Mouse (Mus musculus): ENCODE data around the gene Pdzrn4. TPM values are rescaled to one million over a fixed set of nuclear protein-coding genes. Genes with fewer than 3 reads are reported as not detected.

Pdzrn4 gene
- polyA plus RNA-seq, 1 experiment = not detected

GRCm38 (mm10) chr15:92415323-92415722 is 18.6 kb downstream of the Pdzrn4 start:
- Histone ChIP-seq H3K4me1 (no peaks in the 10 kb centered on the region), H3K27me3 (replicated peaks) (no peaks in the 10 kb centered on the region), H3K4me3 (replicated peaks) (no peak overlapping the region), H3K36me3 (replicated peaks; ENCODE audit: low read length) (no peaks in the 10 kb centered on the region), H3K9me3 (peaks cover 12% of the 10 kb centered on the region; the same call in 1 of the 2 replicates)
- no peak for TF ChIP-seq GATA1 (IDR thresholded peaks at IDR 0.05; ENCODE audit: borderline replicate concordance, low read length)
- no peak for TF ChIP-seq FLI1 (IDR thresholded peaks at IDR 0.05; ENCODE audit: low read length)

- peaks cover 13% of the 10 kb centered on the region; the same call in 1 of the 2 replicates for H3K9me3 ChIP-seq
These were observed 19.5 kb downstream of the Pdzrn4 start for GRCm38 (mm10) chr15:92416141-92416540.

GRCm38 (mm10) chr15:92416658-92417057 is 20.0 kb downstream of the Pdzrn4 start:
- peaks cover 15% of the 10 kb centered on the region; the same call in 1 of the 2 replicates for H3K9me3 ChIP-seq
- H3K36me3 ChIP-seq (replicated peaks; ENCODE audit: low read length) = no peaks in the 10 kb centered on the region
- TF ChIP-seq GATA1 (IDR thresholded peaks at IDR 0.05; ENCODE audit: borderline replicate concordance, low read length) (no peak), FLI1 (IDR thresholded peaks at IDR 0.05; ENCODE audit: low read length) (no peak)
- no peak overlapping the region for H3K4me3 ChIP-seq (replicated peaks)
- H3K27me3 ChIP-seq (replicated peaks) = no peaks in the 10 kb centered on the region
- no peaks in the 10 kb centered on the region for H3K4me1 ChIP-seq

More at GRCm38 (mm10) chr15:92416141-92416540, 19.5 kb downstream of the Pdzrn4 start:
- H3K27me3 ChIP-seq (replicated peaks) = no peaks in the 10 kb centered on the region
- no peaks in the 10 kb centered on the region for H3K4me1 ChIP-seq
- H3K4me3 ChIP-seq (replicated peaks) = no peak overlapping the region
- H3K36me3 ChIP-seq (replicated peaks; ENCODE audit: low read length) = no peaks in the 10 kb centered on the region
- TF ChIP-seq FLI1 (IDR thresholded peaks at IDR 0.05; ENCODE audit: low read length) (no peak), GATA1 (IDR thresholded peaks at IDR 0.05; ENCODE audit: borderline replicate concordance, low read length) (no peak)

- Histone ChIP-seq H3K4me1 (no peaks in the 10 kb centered on the region), H3K9me3 (peaks cover 15% of the 10 kb centered on the region; the same call in 1 of the 2 replicates), H3K36me3 (replicated peaks; ENCODE audit: low read length) (no peaks in the 10 kb centered on the region), H3K4me3 (replicated peaks) (no peak overlapping the region), H3K27me3 (replicated peaks) (no peaks in the 10 kb centered on the region)
- TF ChIP-seq FLI1 (IDR thresholded peaks at IDR 0.05; ENCODE audit: low read length) (no peak), GATA1 (IDR thresholded peaks at IDR 0.05; ENCODE audit: borderline replicate concordance, low read length) (no peak)
These were observed 20.4 kb downstream of the Pdzrn4 start for GRCm38 (mm10) chr15:92417120-92417519.

GRCm38 (mm10) chr15:92434605-92435004 is 37.9 kb downstream of the Pdzrn4 start:
- no peaks in the 10 kb centered on the region for H3K36me3 ChIP-seq (replicated peaks; ENCODE audit: low read length)
- H3K9me3 ChIP-seq = no peaks in the 10 kb centered on the region
- TF ChIP-seq GATA1 (IDR thresholded peaks at IDR 0.05; ENCODE audit: borderline replicate concordance, low read length) (no peak), FLI1 (IDR thresholded peaks at IDR 0.05; ENCODE audit: low read length) (no peak)
- H3K4me1 ChIP-seq = no peaks in the 10 kb centered on the region
- no peak overlapping the region for H3K4me3 ChIP-seq (replicated peaks)
- H3K27me3 ChIP-seq (replicated peaks) = no peaks in the 10 kb centered on the region

- TF ChIP-seq FLI1 (IDR thresholded peaks at IDR 0.05; ENCODE audit: low read length) = no peak
- TF ChIP-seq GATA1 (IDR thresholded peaks at IDR 0.05; ENCODE audit: borderline replicate concordance, low read length) = no peak
- Histone ChIP-seq H3K36me3 (replicated peaks; ENCODE audit: low read length) (no peaks in the 10 kb centered on the region), H3K4me3 (replicated peaks) (no peak overlapping the region), H3K9me3 (no peaks in the 10 kb centered on the region), H3K4me1 (no peaks in the 10 kb centered on the region), H3K27me3 (replicated peaks) (no peaks in the 10 kb centered on the region)
These were observed 38.6 kb downstream of the Pdzrn4 start for GRCm38 (mm10) chr15:92435306-92435705.

- Histone ChIP-seq H3K4me1 (no peaks in the 10 kb centered on the region), H3K9me3 (no peaks in the 10 kb centered on the region), H3K27me3 (replicated peaks) (no peaks in the 10 kb centered on the region), H3K36me3 (replicated peaks; ENCODE audit: low read length) (no peaks in the 10 kb centered on the region), H3K4me3 (replicated peaks) (no peak overlapping the region)
- TF ChIP-seq FLI1 (IDR thresholded peaks at IDR 0.05; ENCODE audit: low read length) (no peak), GATA1 (IDR thresholded peaks at IDR 0.05; ENCODE audit: borderline replicate concordance, low read length) (no peak)
These were observed 45.0 kb downstream of the Pdzrn4 start for GRCm38 (mm10) chr15:92441630-92442180.

GRCm38 (mm10) chr15:92447708-92448147 is 51.0 kb downstream of the Pdzrn4 start:
- H3K27me3 ChIP-seq (replicated peaks) = no peaks in the 10 kb centered on the region
- H3K4me3 ChIP-seq (replicated peaks) = no peak overlapping the region
- H3K36me3 ChIP-seq (replicated peaks; ENCODE audit: low read length) = no peaks in the 10 kb centered on the region
- no peaks in the 10 kb centered on the region for H3K4me1 ChIP-seq
- TF ChIP-seq GATA1 (IDR thresholded peaks at IDR 0.05; ENCODE audit: borderline replicate concordance, low read length) (no peak), FLI1 (IDR thresholded peaks at IDR 0.05; ENCODE audit: low read length) (no peak)
- H3K9me3 ChIP-seq = 0 out of 2 replicates have a peak, but pooled peaks cover 7% of the 10 kb centered on the region

GRCm38 (mm10) chr15:92449112-92449511 is 52.4 kb downstream of the Pdzrn4 start:
- TF ChIP-seq GATA1 (IDR thresholded peaks at IDR 0.05; ENCODE audit: borderline replicate concordance, low read length) (no peak), FLI1 (IDR thresholded peaks at IDR 0.05; ENCODE audit: low read length) (no peak)
- Histone ChIP-seq H3K27me3 (replicated peaks) (no peaks in the 10 kb centered on the region), H3K9me3 (0 out of 2 replicates have a peak, but pooled peaks cover 9% of the 10 kb centered on the region), H3K4me3 (replicated peaks) (peak overlapping the region; percentile 24), H3K4me1 (no peaks in the 10 kb centered on the region), H3K36me3 (replicated peaks; ENCODE audit: low read length) (no peaks in the 10 kb centered on the region)

GRCm38 (mm10) chr15:92452620-92453019 is 55.9 kb downstream of the Pdzrn4 start:
- peaks cover 23% of the 10 kb centered on the region; the same call in 1 of the 2 replicates for H3K9me3 ChIP-seq

More at GRCm38 (mm10) chr15:92452620-92453019, 55.9 kb downstream of the Pdzrn4 start:
- TF ChIP-seq GATA1 (IDR thresholded peaks at IDR 0.05; ENCODE audit: borderline replicate concordance, low read length) (no peak), FLI1 (IDR thresholded peaks at IDR 0.05; ENCODE audit: low read length) (no peak)
- H3K27me3 ChIP-seq (replicated peaks) = no peaks in the 10 kb centered on the region
- no peaks in the 10 kb centered on the region for H3K36me3 ChIP-seq (replicated peaks; ENCODE audit: low read length)
- H3K4me3 ChIP-seq (replicated peaks) = no peak overlapping the region
- no peaks in the 10 kb centered on the region for H3K4me1 ChIP-seq

Data from megakaryocyte, embryonic 14.5 days (primary cell).